Mouse (Mus musculus) liver, embryonic 18 days (tissue): ENCODE data around the gene Socs1. TPM values are rescaled to one million over a fixed set of nuclear protein-coding genes. Genes with fewer than 3 reads are reported as not detected.

Experiments
- polyA plus RNA-seq: library from polyadenylated mRNA; depleted of rRNA; stranded (reverse); fragments of >200 nt; gene quantifications from 2 replicates; pipeline ENCODE4 v1.2.3, GENCODE M21; 2012; rRNA removed

The Socs1 gene
- 0.94 and 1.0 TPM in 2 replicates for polyA plus RNA-seq

GRCm38 (mm10) chr16:10785371-10786231, at the start of gene Socs1:
Gene Socs1, minus strand, starts transcription at chr16:10785536.

GRCm38 (mm10) chr16:10812865-10813371, 27.6 kb upstream of the Socs1 start, which contains the start of gene Gm11172:
Gene Gm11172, plus strand, starts transcription at chr16:10812915.

GRCm38 (mm10) chr16:10805789-10806527, 20.6 kb upstream of the Socs1 start, which contains the start of gene Prm1:
Gene Prm1, minus strand, starts transcription at chr16:10805839.

GRCm38 (mm10) chr16:10796034-10796433, 10.7 kb upstream of the Socs1 start, which contains the start of gene Prm2:
Gene Prm2, minus strand, starts transcription at chr16:10796134.

GRCm38 (mm10) chr16:10790702-10791101, 5.4 kb upstream of the Socs1 start, which contains the start of gene Prm3:
Gene Prm3, minus strand, starts transcription at chr16:10790914.

GRCm38 (mm10) chr16:10788271-10788670, 2.9 kb upstream of the Socs1 start, which contains the start of gene Tnp2:
Gene Tnp2, minus strand, starts transcription at chr16:10788660.

Other genes starting within 250 kb of the Socs1 start
- 4.8 and 4.9 TPM in 2 replicates for gene Dexi, start 242.5 kb downstream of the Socs1 start, polyA plus RNA-seq
- 2.8 and 4.0 TPM in 2 replicates for gene Clec16a, start 240.2 kb downstream of the Socs1 start, polyA plus RNA-seq
- gene Tnp2, start 3.1 kb upstream of the Socs1 start, polyA plus RNA-seq, result not detected in 2 replicates
- not detected in 2 replicates for gene Prm3, start 5.4 kb upstream of the Socs1 start, polyA plus RNA-seq
- gene Prm2, start 10.6 kb upstream of the Socs1 start, polyA plus RNA-seq, result not detected in 2 replicates
- gene Prm1, start 20.3 kb upstream of the Socs1 start, polyA plus RNA-seq, result not detected in 2 replicates
- gene Gm11172, start 27.4 kb upstream of the Socs1 start, polyA plus RNA-seq, result not detected in 2 replicates
- gene Rmi2, start 49.5 kb upstream of the Socs1 start, polyA plus RNA-seq, result 1.5 and 1.9 TPM in 2 replicates